Mouse (Mus musculus) heart, embryonic 14.5 days (tissue): ENCODE results near the gene Zeb2. TPM values are rescaled to one million over a fixed set of nuclear protein-coding genes. Genes with fewer than 3 reads are reported as not detected.
A peak's percentile ranks its signal among the peaks of the same experiment; 100 is the strongest.

Experiments used
- ATAC-seq: fragments of 200-750 bp; cut with Nextera tagmentation; 2 replicates; pipeline ENCODE4 v1.8.0; 2017; ENCODE audit warnings: low read depth, moderate TSS enrichment; ENCODE audit not compliant: insufficient number of reproducible peaks, insufficient read depth, low FRiP score
- H3K27ac ChIP-seq, 2 experiments: fragments of 200-500 bp in 1 of 2; fragments of 300-500 bp in 1 of 2; sonication (generic) in 1 of 2; replicated peaks in 1 of 2; 2 replicates each; pipeline ENCODE4 v1.5.1; 2012 to 2014; ENCODE audit warnings: low read depth in 2 of 2, low read length in 2 of 2, control low read depth in 1 of 2, mild to moderate bottlenecking in 1 of 2, mixed read lengths in 1 of 2; ENCODE audit not compliant: control insufficient read depth in 1 of 2, insufficient read depth in 1 of 2
- H3K27me3 ChIP-seq: fragments of 300-500 bp; sonication (generic); 2 replicates; pipeline ENCODE4 v1.6.1; 2014; ENCODE audit warnings: mild to moderate bottlenecking, low read length, control low read depth; ENCODE audit not compliant: control insufficient read depth, insufficient read depth
- H3K36me3 ChIP-seq: fragments of 300-500 bp; sonication (generic); 2 replicates; pipeline ENCODE4 v1.6.1; 2014; ENCODE audit warnings: mild to moderate bottlenecking, control low read depth, low read length, mixed read lengths; ENCODE audit not compliant: control insufficient read depth, insufficient read depth
- H3K4me1 ChIP-seq, 2 experiments: fragments of 200-500 bp in 1 of 2; fragments of 300-500 bp in 1 of 2; sonication (generic) in 1 of 2; 2 replicates each; pipeline ENCODE4 v1.6.1; 2012 to 2014; ENCODE audit warnings: low read length in 2 of 2, control low read depth in 1 of 2, mixed read lengths in 1 of 2; ENCODE audit not compliant: control insufficient read depth in 2 of 2, insufficient read depth in 2 of 2
- H3K4me2 ChIP-seq: fragments of 300-500 bp; sonication (generic); 2 replicates; pipeline ENCODE4 v1.6.1; 2014; ENCODE audit warnings: mild to moderate bottlenecking, low read length
- H3K4me3 ChIP-seq, 2 experiments: fragments of 200-500 bp in 1 of 2; fragments of 300-500 bp in 1 of 2; sonication (generic) in 1 of 2; 2 replicates each; pipeline ENCODE4 v1.5.1; 2012 to 2014; ENCODE audit warnings: low read length in 2 of 2, mild to moderate bottlenecking in 2 of 2, control low read depth in 1 of 2, low read depth in 1 of 2, moderate library complexity in 1 of 2; ENCODE audit not compliant: control insufficient read depth in 1 of 2, insufficient read depth in 1 of 2
- H3K9ac ChIP-seq: fragments of 300-500 bp; sonication (generic); 2 replicates; pipeline ENCODE4 v1.6.1; 2014; ENCODE audit warnings: mild to moderate bottlenecking, low read length
- H3K9me3 ChIP-seq: fragments of 300-500 bp; sonication (generic); 2 replicates; pipeline ENCODE4 v1.6.1; 2016; ENCODE audit warnings: low read length, control low read depth; ENCODE audit not compliant: control insufficient read depth
- WGBS: fragments of 180-500 bp; shearing (Covaris S2); extraction: QIAGEN DNeasy Blood & Tissue Kit; methylation state at CpG from one replicate; pipeline ENCODE4 v1.1.7; 2014; 5-methylcytosine and 5-hydroxymethylcytosine counted together
- polyA plus RNA-seq: library from polyadenylated mRNA; unstranded; fragments of >200 nt; fragmentation: Nextera tagmentation; extraction: Ambion mirVana; gene quantifications from 2 replicates; pipeline ENCODE4 v1.2.1, GENCODE M21; 2014

Gene Zeb2
- polyA plus RNA-seq, 1 experiment from 2014 or later: 22.0 TPM

DNA sequence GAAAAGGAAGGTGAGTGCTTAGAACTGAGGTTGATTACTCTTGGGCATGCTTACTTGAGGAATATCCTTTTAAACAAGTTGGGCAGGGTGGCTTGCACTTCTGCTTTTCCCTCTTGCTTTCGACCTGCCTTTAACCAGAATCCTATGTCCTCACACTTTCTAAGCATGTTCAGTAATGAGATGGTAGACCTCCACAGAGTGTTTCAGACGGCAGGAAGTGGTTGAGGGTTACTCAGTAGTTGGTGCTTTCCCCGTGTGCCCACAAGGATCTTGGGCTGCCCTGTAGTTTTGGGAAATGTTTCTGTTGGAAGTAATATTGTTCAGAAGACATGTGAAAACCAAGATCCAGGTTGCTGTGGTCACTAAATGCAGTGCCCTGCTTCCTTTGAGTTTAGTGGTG, 135.5 kb downstream of the Zeb2 start:
- no peaks in the 10 kb centered on the region for H3K36me3 ChIP-seq
- no peaks in the 10 kb centered on the region for H3K27me3 ChIP-seq
- H3K27ac ChIP-seq: no peak overlapping the region
- no peak for ATAC-seq
- no peaks in the 10 kb centered on the region for H3K9me3 ChIP-seq
- H3K9ac ChIP-seq: no peak overlapping the region
- H3K4me2 ChIP-seq: no peak overlapping the region
- WGBS: 75% methylated on average over 3 of the region's 3 CpGs
- peaks cover 0 to 5% of the 10 kb centered on the region in 2 experiments; a peak in 2 of 4 replicates for H3K4me1 ChIP-seq
- no peak overlapping the region for H3K4me3 ChIP-seq

DNA sequence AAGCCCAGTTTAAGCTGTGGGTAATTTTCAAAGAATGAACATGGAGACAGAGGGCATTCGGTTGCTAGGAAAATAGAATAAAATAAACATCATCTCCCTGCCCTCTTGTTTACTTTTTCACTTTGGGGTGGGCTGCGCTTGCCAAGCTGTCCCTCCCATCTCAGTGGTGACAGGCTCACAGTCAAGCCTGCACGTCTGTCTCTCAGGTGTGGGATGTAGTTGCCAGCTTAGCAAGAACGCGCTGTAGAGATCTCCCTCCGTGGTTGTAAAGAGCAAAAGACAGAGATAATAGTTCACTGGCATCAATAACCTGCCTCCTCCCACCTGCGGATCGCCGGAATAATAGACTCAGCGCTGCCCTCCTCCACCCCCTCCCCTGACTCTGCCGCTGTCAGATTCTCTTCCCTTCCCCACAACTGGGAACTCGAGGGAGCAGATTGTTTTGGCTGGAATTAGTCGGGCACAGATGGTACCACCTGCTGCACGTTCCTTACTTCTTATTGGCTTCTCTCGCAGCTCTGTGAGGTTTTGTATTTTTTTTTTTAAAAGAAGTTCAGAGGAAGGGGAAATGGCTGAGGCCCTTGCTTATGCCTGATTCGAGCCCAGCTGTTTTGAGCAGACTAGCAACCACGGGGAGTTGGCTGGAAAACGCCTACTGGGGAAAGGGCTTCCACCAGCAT, 138.0 kb downstream of the Zeb2 start:
- Histone ChIP-seq H3K27ac (no peak overlapping the region), H3K4me2 (peak overlapping the region; percentile 69), H3K4me1 (peaks cover 0 to 5% of the 10 kb centered on the region in 2 experiments; a peak in 2 of 4 replicates), H3K9me3 (no peaks in the 10 kb centered on the region), H3K4me3 (peak overlapping the region; percentile 34 to 44), H3K27me3 (no peaks in the 10 kb centered on the region), H3K36me3 (no peaks in the 10 kb centered on the region), H3K9ac (peak overlapping the region; percentile 39)
- no peak for ATAC-seq
- WGBS: 6% methylated on average over 18 of the region's 18 CpGs

DNA sequence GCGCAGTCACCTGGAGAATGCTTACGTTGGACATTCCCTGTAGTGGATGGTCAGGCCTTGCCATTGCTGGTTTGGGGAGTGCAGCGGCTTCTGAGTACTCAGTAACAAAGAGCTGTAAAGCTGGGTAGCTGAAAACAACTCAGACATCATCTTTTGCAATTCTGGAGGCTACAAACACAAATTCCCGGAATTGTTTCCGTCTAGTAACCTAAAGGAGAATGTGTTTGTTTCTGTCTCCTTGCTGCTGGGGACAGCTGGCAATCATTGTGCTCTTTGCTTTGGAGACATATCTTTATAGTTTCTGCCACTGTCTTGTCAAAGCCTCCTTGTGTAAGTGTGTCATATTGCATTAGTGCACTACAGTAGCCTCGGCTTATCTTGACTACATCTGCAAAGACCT, 139.2 kb downstream of the Zeb2 start:
- H3K4me1 ChIP-seq: peaks cover 0 to 5% of the 10 kb centered on the region in 2 experiments; a peak in 2 of 4 replicates
- WGBS: 62% methylated on average over 6 of the region's 6 CpGs
- H3K27ac ChIP-seq: no peak overlapping the region
- ATAC-seq: no peak
- no peaks in the 10 kb centered on the region for H3K36me3 ChIP-seq
- H3K27me3 ChIP-seq: no peaks in the 10 kb centered on the region
- H3K4me2 ChIP-seq: no peak overlapping the region
- no peak overlapping the region for H3K9ac ChIP-seq
- H3K9me3 ChIP-seq: no peaks in the 10 kb centered on the region
- H3K4me3 ChIP-seq: no peak overlapping the region

DNA sequence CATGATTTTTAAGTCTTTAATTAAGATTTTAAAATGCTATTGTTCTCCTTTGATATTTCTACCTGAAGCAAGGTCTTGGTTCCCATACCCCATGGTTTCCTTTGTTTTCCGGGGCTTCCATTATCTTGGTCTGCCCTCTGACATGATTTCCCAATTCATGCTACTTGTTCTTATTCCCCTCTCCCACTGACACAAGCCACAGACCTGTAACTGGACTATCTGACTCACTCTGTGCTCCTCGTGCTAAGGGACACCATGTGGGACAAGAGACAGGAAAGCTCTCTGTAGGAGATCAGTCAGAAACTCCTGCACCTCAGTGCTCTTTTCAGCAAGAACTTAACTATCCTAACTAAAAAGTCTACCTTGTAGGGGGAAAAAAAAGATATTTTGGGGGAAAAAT, 139.6 kb downstream of the Zeb2 start:
- 56% methylated on average over 2 of the region's 2 CpGs for WGBS
- Histone ChIP-seq H3K27ac (no peak overlapping the region), H3K27me3 (no peaks in the 10 kb centered on the region), H3K4me1 (peaks cover 0 to 5% of the 10 kb centered on the region in 2 experiments; a peak in 2 of 4 replicates), H3K36me3 (no peaks in the 10 kb centered on the region), H3K4me3 (no peak overlapping the region), H3K4me2 (no peak overlapping the region), H3K9ac (no peak overlapping the region), H3K9me3 (no peaks in the 10 kb centered on the region)
- no peak for ATAC-seq

DNA sequence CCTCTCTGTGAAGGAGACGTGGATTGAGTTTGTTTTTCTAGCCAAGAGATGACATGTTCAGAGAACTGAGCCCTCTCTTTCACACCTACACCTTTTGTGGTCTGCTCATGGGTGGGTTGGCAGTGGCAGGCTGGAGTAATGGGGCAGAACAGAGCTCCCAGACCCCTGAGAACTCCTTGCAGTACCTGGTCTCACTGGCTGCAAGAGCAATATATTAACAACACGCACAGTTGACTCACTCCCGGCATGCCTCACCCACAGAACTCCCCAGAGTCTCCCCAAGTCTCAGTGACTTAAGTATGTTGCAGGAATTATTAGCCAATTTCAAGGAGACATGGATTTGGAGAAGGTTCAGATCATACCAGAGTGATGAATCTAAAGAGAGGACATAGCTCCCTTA, 140.1 kb downstream of the Zeb2 start:
- ATAC-seq: no peak
- no peak overlapping the region for H3K4me2 ChIP-seq
- H3K27me3 ChIP-seq: no peaks in the 10 kb centered on the region
- no peaks in the 10 kb centered on the region for H3K36me3 ChIP-seq
- no peak overlapping the region for H3K9ac ChIP-seq
- H3K4me3 ChIP-seq: no peak overlapping the region
- peaks cover 0 to 5% of the 10 kb centered on the region in 2 experiments; a peak in 2 of 4 replicates for H3K4me1 ChIP-seq
- no peaks in the 10 kb centered on the region for H3K9me3 ChIP-seq
- 81% methylated on average over 3 of the region's 3 CpGs for WGBS
- no peak overlapping the region for H3K27ac ChIP-seq

DNA sequence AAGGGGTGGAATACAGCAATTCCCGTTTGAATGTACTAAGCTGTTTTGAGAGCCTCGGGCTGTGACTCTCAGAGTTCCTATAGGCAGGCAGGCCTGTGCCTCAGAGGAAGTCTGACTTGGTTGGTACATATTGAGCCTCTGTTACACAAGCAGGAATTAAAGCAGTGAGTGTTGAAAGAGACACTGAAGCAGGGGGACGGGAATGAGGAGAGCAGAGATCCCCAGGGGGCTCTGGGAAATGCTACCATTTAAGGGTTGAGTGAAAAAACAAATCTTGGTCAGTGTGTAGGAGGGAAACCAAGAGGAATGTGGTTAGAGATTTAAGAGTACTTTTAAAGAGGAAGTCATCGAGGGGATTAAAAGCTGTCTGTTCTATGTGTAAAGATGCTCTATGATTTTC, 140.7 kb downstream of the Zeb2 start:
- no peak for ATAC-seq
- Histone ChIP-seq H3K4me3 (no peak overlapping the region), H3K27ac (no peak overlapping the region), H3K4me2 (no peak overlapping the region), H3K36me3 (no peaks in the 10 kb centered on the region), H3K27me3 (no peaks in the 10 kb centered on the region), H3K9me3 (no peaks in the 10 kb centered on the region), H3K9ac (no peak overlapping the region), H3K4me1 (peaks cover 0 to 5% of the 10 kb centered on the region in 2 experiments; a peak in 2 of 4 replicates)
- 39% methylated on average over 4 of the region's 4 CpGs for WGBS

DNA sequence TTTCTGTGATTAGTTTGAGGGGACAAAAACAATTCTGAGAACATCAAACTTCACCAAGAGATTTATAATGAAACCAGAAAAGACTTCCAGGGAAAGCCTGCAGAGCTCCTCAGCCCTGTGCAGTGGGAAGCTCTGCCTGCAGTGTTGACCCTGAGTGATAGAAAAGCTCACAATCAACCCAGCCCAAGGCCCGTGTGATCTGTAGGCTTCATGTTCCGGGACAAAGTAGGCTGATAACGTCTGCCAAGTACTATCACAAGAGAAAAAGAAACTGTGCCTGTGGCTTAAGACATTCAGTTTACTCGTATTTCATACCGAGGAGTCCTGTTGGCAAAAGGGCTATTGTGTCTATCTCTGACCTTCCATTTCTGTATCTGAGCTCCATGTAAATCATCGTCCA, 143.4 kb downstream of the Zeb2 start:
- H3K9ac ChIP-seq: no peak overlapping the region
- no peaks in the 10 kb centered on the region for H3K36me3 ChIP-seq
- no peak for ATAC-seq
- H3K4me3 ChIP-seq: no peak overlapping the region
- H3K27ac ChIP-seq: no peak overlapping the region
- H3K9me3 ChIP-seq: no peaks in the 10 kb centered on the region
- H3K4me2 ChIP-seq: no peak overlapping the region
- H3K27me3 ChIP-seq: no peaks in the 10 kb centered on the region
- 52% methylated on average over 6 of the region's 6 CpGs for WGBS
- H3K4me1 ChIP-seq: peaks cover 0 to 2% of the 10 kb centered on the region in 2 experiments; a peak in 1 of 4 replicates
